Mouse (Mus musculus) lung, embryonic 15.5 days (tissue): ENCODE data around the gene Eva1c. TPM values are rescaled to one million over a fixed set of nuclear protein-coding genes. Genes with fewer than 3 reads are reported as not detected.

Experiments used
- ATAC-seq: fragments of 200-750 bp; cut with Nextera tagmentation; 2 replicates; pipeline ENCODE4 v1.8.0; 2017; ENCODE audit warnings: moderate number of reproducible peaks, borderline replicate concordance; ENCODE audit not compliant: low FRiP score, low TSS enrichment; ENCODE audit errors: extremely low read depth
- H3K27ac ChIP-seq: fragments of 300-500 bp; sonication (generic); 2 replicates; pipeline ENCODE4 v1.5.1; 2015; ENCODE audit warnings: moderate library complexity, mild to moderate bottlenecking, inconsistent platforms
- H3K27me3 ChIP-seq: fragments of 300-500 bp; sonication (generic); 2 replicates; pipeline ENCODE4 v1.6.1; 2015; ENCODE audit warnings: inconsistent platforms
- H3K36me3 ChIP-seq: fragments of 300-500 bp; sonication (generic); 2 replicates; pipeline ENCODE4 v1.6.1; 2015; ENCODE audit warnings: inconsistent platforms
- H3K4me1 ChIP-seq: fragments of 300-500 bp; sonication (generic); 2 replicates; pipeline ENCODE4 v1.6.1; 2015; ENCODE audit warnings: inconsistent platforms
- H3K4me2 ChIP-seq: fragments of 300-500 bp; sonication (generic); 2 replicates; pipeline ENCODE4 v1.6.1; 2015; ENCODE audit warnings: inconsistent platforms, mild to moderate bottlenecking, moderate library complexity
- H3K4me3 ChIP-seq: fragments of 300-500 bp; sonication (generic); 2 replicates; pipeline ENCODE4 v1.5.1; 2015; ENCODE audit warnings: mild to moderate bottlenecking, inconsistent platforms
- H3K9ac ChIP-seq: fragments of 300-500 bp; sonication (generic); 2 replicates; pipeline ENCODE4 v1.6.1; 2015; ENCODE audit warnings: inconsistent platforms
- H3K9me3 ChIP-seq: fragments of 300-500 bp; sonication (generic); 2 replicates; pipeline ENCODE4 v1.6.1; 2016; ENCODE audit warnings: inconsistent platforms
- WGBS: fragments of 180-500 bp; shearing (Covaris S2); methylation state at CpG from one replicate; pipeline ENCODE4 v1.1.7; 2015; 5-methylcytosine and 5-hydroxymethylcytosine counted together
- polyA plus RNA-seq: library from polyadenylated mRNA; unstranded; fragments of >200 nt; fragmentation: Nextera tagmentation; extraction: Ambion mirVana; gene quantifications from 2 replicates; pipeline ENCODE4 v1.2.1, GENCODE M21; 2015

Gene Eva1c
- polyA plus RNA-seq, 1 experiment from 2014 or later, result 2.8 TPM

GRCm38 (mm10) chr16:90899498-90899897 lies 73.0 kb downstream of the Eva1c start:
- no peaks in the 10 kb centered on the region for H3K27me3 ChIP-seq
- H3K4me2 ChIP-seq, result no peak overlapping the region
- no peak overlapping the region for H3K9ac ChIP-seq
- H3K36me3 ChIP-seq, result no peaks in the 10 kb centered on the region
- 0 out of 2 replicates have a peak, but pooled peaks cover 5% of the 10 kb centered on the region for H3K4me1 ChIP-seq
- H3K4me3 ChIP-seq, result no peak overlapping the region
- H3K9me3 ChIP-seq, result no peaks in the 10 kb centered on the region
- no peak for ATAC-seq
- no peak overlapping the region for H3K27ac ChIP-seq
- 18% methylated on average over 12 of the region's 12 CpGs for WGBS

GRCm38 (mm10) chr16:90901364-90901763 lies 74.8 kb downstream of the Eva1c start:
- H3K27me3 ChIP-seq, result no peaks in the 10 kb centered on the region
- H3K4me1 ChIP-seq, result 0 out of 2 replicates have a peak, but pooled peaks cover 5% of the 10 kb centered on the region
- H3K4me3 ChIP-seq, result no peak overlapping the region
- no peaks in the 10 kb centered on the region for H3K36me3 ChIP-seq
- H3K9ac ChIP-seq, result no peak overlapping the region
- no peak overlapping the region for H3K4me2 ChIP-seq
- peak; percentile 27; the same call in 1 of the 2 replicates for ATAC-seq
- H3K27ac ChIP-seq, result no peak overlapping the region
- WGBS, result 30% methylated on average over 4 of the region's 4 CpGs
- H3K9me3 ChIP-seq, result no peaks in the 10 kb centered on the region

- WGBS, result 42% methylated on average over 5 of the region's 5 CpGs
- no peak for ATAC-seq
Observed at GRCm38 (mm10) chr16:90903300-90903699, 76.8 kb downstream of the Eva1c start.

GRCm38 (mm10) chr16:90907250-90907649 lies 80.7 kb downstream of the Eva1c start:
- no peaks in the 10 kb centered on the region for H3K36me3 ChIP-seq
- no peak overlapping the region for H3K9ac ChIP-seq
- 64% methylated on average over 7 of the region's 7 CpGs for WGBS
- ATAC-seq, result no peak
- H3K9me3 ChIP-seq, result no peaks in the 10 kb centered on the region
- H3K4me2 ChIP-seq, result no peak overlapping the region
- H3K4me3 ChIP-seq, result no peak overlapping the region
- H3K27me3 ChIP-seq, result no peaks in the 10 kb centered on the region
- no peaks in the 10 kb centered on the region for H3K4me1 ChIP-seq
- H3K27ac ChIP-seq, result no peak overlapping the region

More at GRCm38 (mm10) chr16:90903300-90903699, 76.8 kb downstream of the Eva1c start:
- Histone ChIP-seq H3K36me3 (no peaks in the 10 kb centered on the region), H3K9ac (no peak overlapping the region), H3K4me1 (0 out of 2 replicates have a peak, but pooled peaks cover 5% of the 10 kb centered on the region), H3K27ac (no peak overlapping the region), H3K4me3 (no peak overlapping the region), H3K4me2 (no peak overlapping the region), H3K27me3 (no peaks in the 10 kb centered on the region), H3K9me3 (no peaks in the 10 kb centered on the region)

GRCm38 (mm10) chr16:90910855-90911533 lies 84.5 kb downstream of the Eva1c start:
- Histone ChIP-seq H3K4me3 (no peak overlapping the region), H3K9ac (no peak overlapping the region), H3K36me3 (no peaks in the 10 kb centered on the region), H3K4me1 (no peaks in the 10 kb centered on the region), H3K27me3 (peaks cover 3% of the 10 kb centered on the region; the same call in 1 of the 2 replicates), H3K9me3 (no peaks in the 10 kb centered on the region), H3K4me2 (no peak overlapping the region), H3K27ac (no peak overlapping the region)
- WGBS, result 75% methylated on average over 17 of the region's 17 CpGs
- no peak for ATAC-seq

GRCm38 (mm10) chr16:90911766-90912165 lies 85.2 kb downstream of the Eva1c start:
- no peak for ATAC-seq
- H3K36me3 ChIP-seq, result no peaks in the 10 kb centered on the region
- H3K4me1 ChIP-seq, result no peaks in the 10 kb centered on the region
- 86% methylated on average over 13 of the region's 13 CpGs for WGBS
- H3K9me3 ChIP-seq, result no peaks in the 10 kb centered on the region
- peaks cover 3% of the 10 kb centered on the region; the same call in 1 of the 2 replicates for H3K27me3 ChIP-seq
- H3K9ac ChIP-seq, result no peak overlapping the region
- H3K27ac ChIP-seq, result no peak overlapping the region
- no peak overlapping the region for H3K4me3 ChIP-seq
- no peak overlapping the region for H3K4me2 ChIP-seq

GRCm38 (mm10) chr16:90916040-90916481 lies 89.5 kb downstream of the Eva1c start:
- Histone ChIP-seq H3K27ac (no peak overlapping the region), H3K36me3 (no peaks in the 10 kb centered on the region), H3K9ac (no peak overlapping the region), H3K27me3 (peaks cover 3% of the 10 kb centered on the region; the same call in 1 of the 2 replicates), H3K4me1 (no peaks in the 10 kb centered on the region), H3K4me3 (no peak overlapping the region), H3K4me2 (no peak overlapping the region), H3K9me3 (no peaks in the 10 kb centered on the region)
- 29% methylated on average over 12 of the region's 12 CpGs for WGBS
- ATAC-seq, result peak; percentile 11; the same call in 1 of the 2 replicates

GRCm38 (mm10) chr16:90917156-90917555 lies 90.6 kb downstream of the Eva1c start:
- H3K27ac ChIP-seq, result no peak overlapping the region
- H3K4me3 ChIP-seq, result no peak overlapping the region
- no peaks in the 10 kb centered on the region for H3K36me3 ChIP-seq
- ATAC-seq, result no peak
- 82% methylated on average over 8 of the region's 8 CpGs for WGBS
- H3K4me1 ChIP-seq, result peaks cover 4% of the 10 kb centered on the region; the same call in 1 of the 2 replicates
- no peaks in the 10 kb centered on the region for H3K9me3 ChIP-seq
- H3K27me3 ChIP-seq, result peaks cover 3% of the 10 kb centered on the region; the same call in 1 of the 2 replicates
- H3K9ac ChIP-seq, result no peak overlapping the region
- H3K4me2 ChIP-seq, result no peak overlapping the region

GRCm38 (mm10) chr16:90921471-90922159 lies 95.1 kb downstream of the Eva1c start:
- Histone ChIP-seq H3K9ac (no peak overlapping the region), H3K4me2 (no peak overlapping the region), H3K4me3 (no peak overlapping the region), H3K27ac (no peak overlapping the region), H3K4me1 (peaks cover 4% of the 10 kb centered on the region; the same call in 1 of the 2 replicates), H3K36me3 (no peaks in the 10 kb centered on the region), H3K27me3 (no peaks in the 10 kb centered on the region), H3K9me3 (no peaks in the 10 kb centered on the region)
- ATAC-seq, result peak; percentile 72
- 34% methylated on average over 10 of the region's 10 CpGs for WGBS

- Histone ChIP-seq H3K4me1 (peaks cover 4% of the 10 kb centered on the region; the same call in 1 of the 2 replicates), H3K4me2 (no peak overlapping the region), H3K27ac (no peak overlapping the region), H3K9me3 (no peaks in the 10 kb centered on the region), H3K36me3 (no peaks in the 10 kb centered on the region; the same call in 1 of the 2 replicates), H3K27me3 (no peaks in the 10 kb centered on the region), H3K9ac (no peak overlapping the region), H3K4me3 (no peak overlapping the region)
- ATAC-seq, result no peak
- 77% methylated on average over 13 of the region's 13 CpGs for WGBS
Observed at GRCm38 (mm10) chr16:90924606-90925370, 98.3 kb downstream of the Eva1c start.

- H3K27ac ChIP-seq, result no peak overlapping the region
- no peak for ATAC-seq
- WGBS, result 21% methylated on average over 5 of the region's 5 CpGs
Observed at GRCm38 (mm10) chr16:90925461-90925860, 98.9 kb downstream of the Eva1c start.

More at GRCm38 (mm10) chr16:90925461-90925860, 98.9 kb downstream of the Eva1c start:
- H3K4me2 ChIP-seq, result no peak overlapping the region
- peaks cover 4% of the 10 kb centered on the region; the same call in 1 of the 2 replicates for H3K4me1 ChIP-seq
- no peaks in the 10 kb centered on the region for H3K27me3 ChIP-seq
- no peaks in the 10 kb centered on the region; the same call in 1 of the 2 replicates for H3K36me3 ChIP-seq
- H3K4me3 ChIP-seq, result no peak overlapping the region
- no peak overlapping the region for H3K9ac ChIP-seq
- H3K9me3 ChIP-seq, result no peaks in the 10 kb centered on the region
